Mouse (Mus musculus) C2C12 (cell line): ENCODE data around the gene Fnbp1. TPM values are rescaled to one million over a fixed set of nuclear protein-coding genes. Genes with fewer than 3 reads are reported as not detected.

Experiments used
- H3K27me3 ChIP-seq: one replicate; pipeline ENCODE4 v1.6.1; 2011; ENCODE audit not compliant: control insufficient read depth, insufficient read depth, insufficient read length
- H3K36me3 ChIP-seq: one replicate; pipeline ENCODE4 v1.6.1; 2011; ENCODE audit not compliant: control insufficient read depth, insufficient read depth
- H3K4me3 ChIP-seq: one replicate; pipeline ENCODE4 v1.5.1; 2011; ENCODE audit warnings: mild to moderate bottlenecking, control low read depth; ENCODE audit not compliant: poor library complexity, insufficient read depth, severe bottlenecking
- H3K79me2 ChIP-seq: one replicate; pipeline ENCODE4 v1.6.1; 2011; ENCODE audit not compliant: control insufficient read depth, insufficient read depth
- H3K79me3 ChIP-seq: one replicate; pipeline ENCODE4 v1.6.1; 2011; ENCODE audit warnings: low read depth, control low read depth
- H3ac ChIP-seq: one replicate; pipeline ENCODE3; 2011; ENCODE audit warnings: low read depth; ENCODE audit not compliant: control insufficient read depth, insufficient read length
- CEBPB ChIP-seq: IDR thresholded peaks from one replicate; pipeline ENCODE4 v1.6.1; 2011; ENCODE audit warnings: low read depth, mild to moderate bottlenecking, control low read depth, moderate library complexity
- CTCF ChIP-seq: IDR thresholded peaks from one replicate; pipeline ENCODE4 v1.5.1; 2011; ENCODE audit not compliant: control insufficient read depth, insufficient read depth, insufficient read length
- FOSL1 ChIP-seq: IDR thresholded peaks from one replicate; pipeline ENCODE4 v1.8.0; 2011; ENCODE audit warnings: mild to moderate bottlenecking, low read length; ENCODE audit not compliant: poor library complexity, insufficient read depth, severe bottlenecking
- MAX ChIP-seq: IDR thresholded peaks from one replicate; pipeline ENCODE4 v1.6.1; 2011; ENCODE audit warnings: mild to moderate bottlenecking, control low read depth
- MYOD1 ChIP-seq: IDR thresholded peaks from one replicate; pipeline ENCODE4 v1.6.1; 2011; ENCODE audit warnings: low read depth; ENCODE audit not compliant: control insufficient read depth, insufficient read length
- MYOG ChIP-seq: IDR thresholded peaks from one replicate; pipeline ENCODE4 v1.6.1; 2011; ENCODE audit not compliant: control insufficient read depth, insufficient read length; ENCODE audit errors: extremely low read depth
- USF1 ChIP-seq: IDR thresholded peaks from one replicate; pipeline ENCODE4 v1.6.1; 2011; ENCODE audit warnings: low read depth, mild to moderate bottlenecking, control low read depth, moderate library complexity
- polyA plus RNA-seq: library from polyadenylated mRNA; unstranded; fragments of >200 nt; fragmentation: generic; extraction: Trizol; gene quantifications from one replicate; pipeline ENCODE4 v1.2.1, GENCODE M21; 2012; ENCODE audit warnings: missing spikeins

Gene Fnbp1
- polyA plus RNA-seq, 1 experiment = 13.5 TPM

DNA sequence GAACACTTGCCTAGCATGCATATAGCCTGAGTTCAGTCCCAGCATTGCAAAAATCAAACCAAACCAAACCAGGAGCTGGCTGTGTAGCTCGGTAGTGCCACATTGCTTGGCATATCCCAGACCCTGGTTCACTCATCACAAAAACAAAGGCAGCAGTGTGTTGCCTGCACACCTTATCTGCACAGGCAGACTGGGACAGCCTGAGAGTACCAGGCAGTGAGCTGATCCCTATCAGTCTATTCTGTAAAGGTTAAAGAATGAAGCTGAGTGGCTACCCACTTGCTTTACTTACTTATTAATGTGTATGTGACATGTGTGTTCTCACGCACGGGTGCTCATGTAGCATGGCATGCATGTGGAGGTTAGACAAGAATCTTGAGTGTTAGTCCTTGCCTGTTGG lies 15.0 kb upstream of the Fnbp1 start:
- H3K4me3 ChIP-seq = no peak overlapping the region
- TF ChIP-seq USF1 = no peak
- no peak for TF ChIP-seq MYOG
- TF ChIP-seq MAX = no peak
- TF ChIP-seq FOSL1 = no peak
- TF ChIP-seq CTCF = no peak
- TF ChIP-seq CEBPB = no peak
- TF ChIP-seq MYOD1 = no peak

DNA sequence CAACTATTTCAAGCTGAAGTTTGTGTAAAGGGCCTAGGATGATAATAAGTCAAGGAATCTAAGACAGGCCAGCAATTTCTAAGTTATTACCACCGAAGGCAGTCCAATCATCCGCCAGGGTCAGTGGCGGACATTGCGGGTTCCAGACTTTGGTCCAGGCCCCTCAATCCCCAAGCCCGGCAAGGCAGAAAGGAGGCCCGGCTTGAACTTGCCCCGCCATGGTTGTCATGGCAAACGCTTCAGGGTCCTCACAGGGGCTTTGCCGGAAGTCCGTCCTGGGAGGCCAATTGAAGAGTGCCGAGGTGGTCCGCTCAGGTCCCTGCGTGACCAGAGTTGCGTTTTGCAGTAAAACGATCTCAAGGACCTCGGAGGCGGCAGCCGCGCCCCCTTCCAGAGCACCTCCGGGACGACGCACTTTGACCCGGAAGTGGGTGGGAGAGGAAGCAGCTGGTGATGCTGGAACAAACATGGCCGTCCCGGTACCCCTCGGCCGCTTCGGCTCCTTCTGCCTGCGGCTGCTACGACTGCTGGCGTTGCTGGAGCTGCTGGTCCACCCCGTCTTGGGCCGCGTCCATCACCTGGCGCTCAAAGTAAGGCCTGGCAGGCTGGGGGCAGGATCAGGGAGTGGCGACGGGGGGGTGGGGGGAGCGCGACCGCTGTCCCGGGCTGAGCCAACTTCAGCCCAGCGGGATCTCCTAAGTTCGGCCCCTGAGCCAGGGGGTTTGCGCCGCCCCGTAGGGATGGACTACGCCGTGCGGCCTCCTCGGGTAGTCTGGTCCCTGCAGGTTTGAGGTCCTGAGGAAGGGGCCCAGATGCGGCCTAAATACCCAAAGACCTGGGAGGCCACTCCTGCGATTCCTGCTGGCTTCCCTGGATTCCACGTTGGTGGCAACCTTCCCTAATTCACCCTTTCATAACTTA lies 10.3 kb upstream of the Fnbp1 start, which contains the start of gene Gpr107:
TSS of gene Gpr107 (plus strand) at position 425 of the 921 bp plus-strand sequence.
- peaks cover 46% of the 10 kb centered on the region for H3K79me3 ChIP-seq
- TF ChIP-seq FOSL1 = no peak
- peak; percentile 33 for TF ChIP-seq MYOD1
- H3K27me3 ChIP-seq = no peaks in the 10 kb centered on the region
- peaks cover 55% of the 10 kb centered on the region for H3K79me2 ChIP-seq
- peak within 1 kb of the TSS; percentile 97 for H3K4me3 ChIP-seq
- peaks cover 9% of the 10 kb centered on the region for H3K36me3 ChIP-seq
- H3ac ChIP-seq = peak within 1 kb of the TSS; percentile 84

More for the DNA sequence above, 15.0 kb upstream of the Fnbp1 start:
- Histone ChIP-seq H3K36me3 (peaks cover 4% of the 10 kb centered on the region), H3K79me3 (peaks cover 73% of the 10 kb centered on the region), H3K27me3 (no peaks in the 10 kb centered on the region), H3ac (no peak overlapping the region), H3K79me2 (peaks cover 100% of the 10 kb centered on the region)

DNA sequence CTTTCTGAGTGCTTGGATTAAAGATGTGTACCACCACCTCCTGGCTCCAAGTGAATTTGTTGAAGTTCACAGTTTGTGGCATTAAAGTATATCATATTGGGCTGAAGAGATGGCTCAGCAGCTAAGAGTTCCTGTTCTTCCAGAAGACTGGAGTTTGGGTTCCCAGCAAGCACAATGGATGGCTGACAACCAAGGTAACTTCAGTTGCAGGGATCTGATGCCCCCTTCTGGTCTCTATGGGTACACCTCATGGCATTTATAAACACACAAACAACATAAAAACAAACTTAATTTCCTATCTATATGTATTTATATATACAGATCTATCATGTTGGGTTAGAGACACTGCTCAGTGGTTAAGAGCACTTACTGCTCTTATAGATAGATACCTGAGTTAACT lies 9.0 kb upstream of the Fnbp1 start:
- H3K36me3 ChIP-seq = peaks cover 5% of the 10 kb centered on the region

DNA sequence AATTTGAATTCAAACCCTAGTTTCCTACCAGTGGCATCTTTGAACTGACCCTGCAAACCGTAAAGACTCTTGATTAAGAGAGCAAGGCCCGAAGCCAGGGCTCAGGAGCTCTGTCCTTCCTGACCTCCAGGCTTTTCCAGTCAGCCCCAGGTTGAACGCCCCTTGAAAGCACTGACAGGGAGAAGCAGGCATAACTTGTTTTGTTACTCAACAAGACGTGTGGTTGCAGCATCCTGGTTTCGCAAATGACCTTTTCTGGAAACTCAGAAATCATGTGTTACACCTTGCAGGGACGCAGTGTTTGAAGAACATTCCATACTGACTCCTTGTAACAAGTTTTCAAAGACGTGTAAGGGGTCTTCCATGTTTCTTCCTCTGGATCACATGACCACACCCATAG lies 5.2 kb upstream of the Fnbp1 start:
- no peaks in the 10 kb centered on the region for H3K27me3 ChIP-seq
- peaks cover 4% of the 10 kb centered on the region for H3K79me2 ChIP-seq
- H3ac ChIP-seq = no peak overlapping the region
- TF ChIP-seq CTCF (no peak), MYOG (no peak), MYOD1 (no peak), MAX (no peak), FOSL1 (no peak), USF1 (no peak), CEBPB (no peak)
- no peak overlapping the region for H3K4me3 ChIP-seq
- peaks cover 5% of the 10 kb centered on the region for H3K36me3 ChIP-seq
- peaks cover 1% of the 10 kb centered on the region for H3K79me3 ChIP-seq

More for the DNA sequence above, 9.0 kb upstream of the Fnbp1 start:
- Histone ChIP-seq H3K79me2 (peaks cover 41% of the 10 kb centered on the region), H3ac (no peak overlapping the region), H3K4me3 (no peak overlapping the region), H3K79me3 (peaks cover 33% of the 10 kb centered on the region), H3K27me3 (no peaks in the 10 kb centered on the region)
- TF ChIP-seq CTCF (no peak), USF1 (no peak), MAX (no peak), CEBPB (no peak), FOSL1 (no peak), MYOG (no peak), MYOD1 (no peak)

DNA sequence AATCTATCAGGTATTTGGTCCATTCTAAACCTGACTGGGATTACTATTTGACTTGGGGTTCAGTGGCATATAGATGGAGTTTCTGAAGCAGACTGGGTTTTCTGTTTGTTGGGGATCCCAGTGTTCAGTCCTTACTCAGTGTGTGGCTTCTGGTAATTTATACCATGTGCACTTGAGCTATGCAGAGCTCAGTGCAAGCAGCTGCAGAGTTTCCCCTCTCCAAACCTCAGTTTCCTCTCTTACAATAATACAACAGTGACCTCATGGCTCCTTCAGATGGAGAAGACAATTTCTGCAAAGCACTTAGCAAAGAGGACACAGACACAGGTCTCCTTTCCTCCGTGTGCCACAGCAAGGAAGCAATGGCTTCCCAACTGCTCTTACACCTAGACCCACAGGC lies 3.1 kb upstream of the Fnbp1 start:
- Histone ChIP-seq H3ac (no peak overlapping the region), H3K36me3 (peaks cover under 1% of the 10 kb centered on the region), H3K79me3 (peaks cover 3% of the 10 kb centered on the region), H3K79me2 (peaks cover 14% of the 10 kb centered on the region), H3K27me3 (no peaks in the 10 kb centered on the region), H3K4me3 (no peak overlapping the region)
- no peak for TF ChIP-seq FOSL1
- no peak for TF ChIP-seq MAX
- no peak for TF ChIP-seq MYOD1
- TF ChIP-seq MYOG = no peak
- no peak for TF ChIP-seq CEBPB
- no peak for TF ChIP-seq CTCF
- TF ChIP-seq USF1 = no peak
